Mouse (Mus musculus): ENCODE measurements around the gene Ccng2.

Ccng2 gene

DNA sequence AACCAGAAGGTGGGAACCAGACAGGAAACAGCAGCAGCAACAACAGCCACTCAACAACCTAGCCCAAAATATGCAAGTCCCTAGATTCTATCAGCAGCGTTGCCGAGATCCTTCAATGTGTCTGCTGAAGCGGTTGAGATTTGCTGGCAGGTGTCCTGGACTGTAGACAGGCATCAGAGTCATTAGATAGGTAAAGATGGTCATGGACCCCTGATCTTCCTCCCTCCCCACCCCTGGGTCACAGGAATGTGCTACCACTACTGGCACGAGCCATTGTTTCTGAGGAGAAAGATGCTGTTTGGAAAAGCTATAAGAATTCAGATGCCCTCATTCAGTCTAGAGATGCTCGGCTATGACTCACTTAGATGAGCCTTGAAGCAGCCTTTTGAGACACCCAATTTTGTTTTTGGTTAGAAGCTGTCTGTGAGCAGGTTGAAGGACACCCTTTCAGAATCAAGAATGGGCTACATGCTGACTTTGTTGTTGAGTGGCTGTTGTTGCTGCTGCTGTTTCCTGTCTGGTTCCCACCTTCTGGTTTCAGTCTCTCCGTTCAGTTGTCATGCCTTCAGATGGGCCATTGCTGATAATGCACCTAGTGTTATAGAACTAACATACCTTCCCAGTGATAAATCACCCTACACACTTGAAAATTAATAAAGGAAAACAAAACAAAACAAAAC is 3.5 kb upstream of the Ccng2 start:
- CTCF ChIA-PET = interaction anchor here (0.8 to 0.9 kb wide), 2 partner anchors 8 to 50 kb away, joined by 3 to 5 read pairs; no protein-coding TSS in a partner anchor

DNA sequence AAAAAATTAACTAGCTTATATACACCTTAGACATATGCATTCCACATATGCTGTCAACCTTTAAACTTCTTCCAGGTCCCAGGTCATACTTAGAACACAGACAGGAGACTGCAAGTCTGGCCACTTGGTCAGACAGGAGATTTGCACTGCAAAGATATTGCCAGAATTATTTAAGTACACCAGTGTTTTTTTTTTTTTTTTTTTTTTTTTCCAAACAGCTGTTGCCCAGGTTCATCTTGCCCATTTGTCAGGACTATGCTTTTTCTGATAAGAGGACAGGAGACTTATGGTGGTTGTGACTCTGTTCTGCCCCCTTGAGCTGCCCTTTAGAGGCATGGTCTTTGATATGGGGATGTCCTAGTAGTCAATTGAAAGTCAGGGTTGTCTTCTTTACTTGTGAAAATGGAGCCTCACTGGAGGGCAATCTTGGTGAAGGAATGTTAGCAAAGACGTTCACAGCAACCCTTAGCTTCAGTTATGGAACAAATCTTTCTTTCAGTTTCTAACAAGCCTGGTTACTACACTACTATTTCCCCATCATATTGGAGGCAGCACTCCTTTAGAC is 2.8 kb upstream of the Ccng2 start:
- CTCF ChIA-PET = interaction anchor here (0.8 to 1.2 kb wide), 3 partner anchors 8 to 53 kb away, joined by 5 to 9 read pairs (median 6); no protein-coding TSS in a partner anchor

DNA sequence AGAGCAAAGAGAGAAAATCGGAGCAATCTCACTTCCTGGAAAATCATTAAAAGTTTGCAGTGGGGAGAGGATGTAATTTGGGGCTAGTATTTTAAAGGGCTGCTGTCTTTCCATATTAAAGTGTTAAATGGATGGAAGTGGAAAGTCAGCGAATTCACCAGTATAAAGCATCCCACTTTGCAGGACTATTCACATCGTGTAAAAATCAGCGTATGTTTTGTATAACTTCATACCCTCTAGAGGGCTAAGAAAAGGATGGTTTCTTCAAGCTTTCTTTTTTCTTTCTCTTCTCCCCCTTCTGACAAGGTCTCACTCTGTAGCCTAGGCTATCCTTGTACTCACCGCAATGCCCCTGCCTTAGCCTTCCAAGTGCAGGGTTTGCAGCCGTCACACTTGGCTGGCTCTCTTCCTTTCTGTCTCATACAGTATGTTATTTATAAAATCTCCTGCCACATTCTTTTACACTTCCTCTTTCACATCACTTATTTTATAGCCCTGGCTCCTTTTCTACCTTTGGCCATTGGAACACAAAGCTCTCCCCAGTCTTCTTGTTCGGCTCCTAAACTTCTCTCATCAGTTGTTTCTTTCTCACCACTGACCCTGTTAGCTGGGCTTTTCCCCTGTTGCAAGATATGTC is 1.8 kb upstream of the Ccng2 start:
- CTCF ChIA-PET = interaction anchor here (1.0 to 1.2 kb wide), 3 partner anchors 9 to 54 kb away, joined by 5 to 9 read pairs (median 6); no protein-coding TSS in a partner anchor

DNA sequence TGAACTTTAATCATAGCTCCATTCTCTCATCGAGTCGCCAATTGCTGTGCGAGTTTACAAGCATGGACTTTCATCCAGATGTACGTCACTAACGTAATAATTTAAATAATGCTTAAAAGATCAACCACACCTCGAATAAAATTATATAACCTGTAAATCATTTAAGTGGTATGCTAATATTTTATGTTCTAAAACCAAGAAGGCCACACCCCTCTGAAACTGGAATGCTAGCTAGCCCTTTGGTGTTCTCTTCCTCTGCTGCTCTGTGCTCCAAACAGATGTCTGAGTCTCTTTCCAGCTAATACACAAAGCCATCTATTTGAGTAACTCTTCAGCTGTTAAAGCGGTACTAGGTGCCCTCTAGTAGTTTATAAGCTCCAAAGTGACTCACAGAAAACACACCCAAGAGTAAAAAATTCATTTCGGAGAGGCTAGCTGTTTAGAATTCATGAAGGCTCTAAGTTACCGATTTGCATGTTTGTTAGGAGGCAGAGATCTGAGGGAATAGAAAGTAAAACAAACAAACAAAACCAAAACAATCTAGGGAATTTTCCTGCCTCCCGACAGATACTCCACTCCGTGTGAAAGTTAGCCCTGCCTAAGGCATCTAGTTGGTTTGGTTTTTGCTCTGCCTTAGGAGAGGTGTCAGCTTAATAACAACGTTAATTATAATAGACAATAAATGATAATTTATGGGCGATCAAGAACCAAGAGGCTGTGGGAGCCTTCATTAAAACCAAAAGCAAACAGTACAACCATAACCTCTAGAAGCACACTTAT is 1.1 kb upstream of the Ccng2 start:
- CTCF ChIA-PET = interaction anchor here (1.0 kb wide), 1 partner anchor 35 kb away, joined by 5 read pairs; no protein-coding TSS in a partner anchor

DNA sequence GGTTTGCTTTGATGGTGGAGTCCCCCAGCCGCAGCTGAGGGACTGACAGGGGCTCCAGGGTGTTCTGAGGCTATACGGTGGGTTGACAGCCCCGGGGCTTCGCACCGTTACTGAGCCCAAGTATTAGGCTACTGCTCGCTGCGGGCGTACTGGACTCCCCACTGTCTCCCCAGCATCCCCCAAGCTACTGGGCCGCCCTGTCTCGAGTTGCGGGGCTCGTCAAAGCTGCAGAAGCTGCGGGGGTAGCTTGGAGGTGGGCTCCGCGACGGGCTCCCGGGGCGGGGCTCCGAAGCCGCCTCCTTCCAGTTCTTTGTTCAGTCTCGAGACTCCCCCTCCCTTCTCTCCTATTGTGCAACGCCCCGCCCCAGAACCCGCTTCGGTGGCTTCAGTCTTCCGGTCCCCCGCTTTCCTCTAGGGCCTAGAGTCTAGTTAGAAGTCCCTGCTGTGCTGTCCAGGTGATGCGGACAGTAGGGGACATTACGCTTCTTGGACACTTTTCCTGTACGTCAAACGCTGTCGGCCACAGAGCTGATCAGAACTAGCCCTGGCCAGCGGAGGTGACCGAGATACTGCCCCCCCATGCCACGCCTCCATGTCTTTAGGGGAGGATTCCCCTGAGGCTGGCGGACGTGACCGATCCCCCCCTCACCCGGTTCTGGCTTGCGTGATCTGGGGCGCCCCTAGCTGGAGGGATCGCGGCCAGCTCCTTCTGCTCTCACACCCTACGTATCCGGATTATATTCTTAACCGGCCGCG is 972 bp downstream of the Ccng2 start:
- CTCF ChIA-PET = interaction anchor here (1.0 kb wide), 1 partner anchor 175 kb away, joined by 4 read pairs; the partner anchor contains the start of gene Sept11

DNA sequence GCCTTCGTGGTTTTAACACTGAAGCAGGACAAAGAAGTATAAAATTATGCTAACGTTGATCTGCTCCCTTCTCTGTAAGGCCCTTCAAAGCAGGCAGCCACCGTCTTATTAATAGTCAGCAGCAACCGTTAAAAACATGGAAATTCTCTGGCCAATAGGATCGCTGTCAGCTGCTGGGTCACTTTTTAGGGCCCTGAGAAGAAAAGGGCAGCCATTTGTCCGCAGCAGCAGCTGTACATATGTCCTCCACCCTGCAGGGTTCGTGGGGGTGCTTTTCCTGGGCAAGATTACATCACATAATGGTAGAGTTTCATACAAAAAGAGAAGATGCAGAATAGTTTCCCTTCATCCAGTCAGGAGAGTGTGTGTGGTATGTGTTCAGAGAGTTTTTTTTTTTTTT is 3.0 kb downstream of the Ccng2 start:
- CTCF ChIA-PET = interaction anchor here (0.6 kb wide), 2 partner anchors 69 to 210 kb away, joined by 4 read pairs; no protein-coding TSS in a partner anchor

DNA sequence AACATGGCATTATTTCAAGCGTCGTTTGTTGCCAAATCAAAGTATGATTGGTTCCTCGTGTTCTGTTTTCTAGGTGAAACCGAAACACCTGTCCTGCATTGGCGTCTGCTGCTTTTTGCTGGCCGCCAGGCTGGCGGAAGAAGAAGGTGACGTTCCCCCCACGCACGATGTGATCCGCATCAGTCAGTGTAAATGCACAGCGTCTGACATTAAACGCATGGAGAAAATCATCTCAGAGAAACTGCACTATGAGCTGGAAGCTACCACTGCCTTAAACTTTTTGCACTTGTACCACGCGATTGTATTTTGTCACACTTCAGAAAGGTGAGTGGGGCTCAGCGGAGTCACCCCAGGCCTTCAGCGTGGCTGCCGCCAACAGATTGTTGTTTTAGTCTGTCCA is 3.7 kb downstream of the Ccng2 start:
- CTCF ChIA-PET = interaction anchor here (0.6 kb wide), 2 partner anchors 69 to 211 kb away, joined by 4 read pairs; no protein-coding TSS in a partner anchor

DNA sequence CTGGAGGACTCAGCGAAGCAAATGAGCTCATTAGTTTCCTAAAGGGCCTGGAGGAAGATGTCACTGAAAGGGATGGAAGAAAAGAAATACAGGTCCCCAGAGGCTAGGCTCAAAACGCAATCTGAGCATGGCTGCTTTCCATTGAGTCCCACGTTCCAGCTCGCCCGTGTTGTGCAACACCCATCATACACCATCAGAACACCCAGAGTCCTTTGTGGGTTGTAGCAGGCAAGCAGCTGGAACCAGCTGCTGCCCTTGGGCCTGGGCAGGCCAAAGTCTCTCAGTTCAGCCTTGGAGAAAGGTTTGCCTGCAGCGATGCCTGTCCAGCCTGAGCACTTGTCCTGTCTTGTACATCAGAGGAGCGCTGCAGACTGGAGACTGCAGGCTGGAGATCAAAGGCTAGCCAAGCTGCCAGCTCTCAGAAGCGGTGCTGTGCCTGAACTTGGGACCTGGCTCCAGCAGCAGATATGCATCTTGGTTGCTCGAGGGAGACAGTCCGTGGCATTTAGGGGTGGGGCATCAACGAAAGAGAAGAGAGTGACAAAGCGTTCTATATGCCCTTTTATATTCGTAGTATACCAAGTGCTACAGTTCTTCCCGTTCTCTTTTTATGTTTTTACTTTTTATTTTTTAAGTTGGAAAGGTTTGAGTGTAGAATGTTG is 15.5 kb downstream of the Ccng2 start:
- CTCF ChIA-PET = no interaction called here

DNA sequence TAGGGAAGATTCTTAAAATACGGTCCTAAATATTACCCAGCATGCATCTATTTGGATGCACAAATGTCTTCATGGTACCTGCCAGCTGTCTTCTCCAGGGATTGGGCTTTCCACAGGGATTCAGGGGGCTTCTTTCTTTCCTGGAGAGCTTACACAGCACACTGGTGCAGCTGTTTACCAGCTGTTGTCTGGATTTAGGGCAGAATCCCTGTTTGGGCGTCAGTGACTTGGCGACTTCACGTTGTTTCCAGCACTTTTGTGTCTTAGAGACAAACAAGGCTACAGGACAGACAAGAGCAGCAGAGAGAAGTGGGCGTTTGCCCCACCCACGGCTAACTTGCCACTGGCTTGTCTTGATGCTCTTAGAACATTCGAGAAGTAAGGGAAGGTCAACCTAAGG is 16.1 kb downstream of the Ccng2 start:
- CTCF ChIA-PET = no interaction called here

DNA sequence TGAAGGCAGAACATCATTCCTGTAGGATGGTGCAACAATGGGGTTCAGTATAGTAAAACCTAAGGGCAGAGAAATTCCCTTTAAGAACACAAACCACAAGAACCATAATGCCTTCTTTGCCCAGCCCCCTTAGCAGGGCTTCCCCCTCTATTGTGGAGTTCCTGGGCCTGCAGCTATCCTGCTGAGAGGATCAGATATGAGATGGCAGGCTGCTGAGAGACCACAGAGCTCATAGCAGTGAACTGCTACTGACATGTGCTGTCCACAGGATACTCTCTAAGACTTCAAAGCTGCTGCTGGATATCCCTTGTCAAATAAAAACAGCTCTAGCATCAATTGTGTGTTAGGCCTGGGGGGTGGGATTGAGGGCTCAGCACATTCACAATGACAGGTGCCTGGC is 21.5 kb downstream of the Ccng2 start:
- CTCF ChIA-PET = no interaction called here

DNA sequence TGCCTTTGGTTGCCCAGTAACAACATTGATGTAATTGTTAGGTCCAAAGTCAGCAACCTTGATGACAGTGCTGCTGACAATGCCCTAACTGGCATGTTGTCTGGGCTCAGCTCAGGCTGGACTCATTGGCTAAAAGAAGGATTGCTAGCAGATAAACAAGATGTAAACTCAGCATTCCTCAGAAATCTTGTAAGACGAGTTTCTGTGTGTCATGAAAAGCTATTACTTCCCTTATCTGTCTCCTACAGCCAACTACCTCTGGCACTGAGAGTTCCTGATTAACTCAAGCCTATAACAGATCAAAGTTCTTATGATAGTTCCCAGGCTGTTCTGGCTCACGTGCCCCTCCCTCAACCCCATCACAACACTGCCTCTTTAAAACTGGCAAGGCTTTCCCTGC is 23.2 kb downstream of the Ccng2 start:
- CTCF ChIA-PET = no interaction called here

DNA sequence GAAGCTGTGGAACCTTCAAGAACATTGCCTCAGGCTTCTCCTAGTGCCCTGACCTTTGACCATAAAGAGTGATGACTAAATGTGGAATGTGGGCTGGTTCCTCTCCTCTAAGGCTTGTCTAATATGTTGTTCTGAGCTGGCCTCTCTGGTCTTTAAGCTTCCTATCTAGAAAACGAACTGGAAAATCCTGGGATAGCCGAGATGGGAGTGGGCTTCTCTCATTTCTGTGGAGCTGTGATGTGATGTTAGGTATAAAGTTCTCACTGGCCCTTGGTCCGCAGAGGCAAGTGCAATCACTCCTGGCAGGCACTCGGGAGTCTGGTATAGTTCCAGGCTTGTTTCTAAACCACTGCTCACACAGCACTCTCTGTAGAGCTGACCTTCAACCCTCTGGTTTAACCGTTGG is 29.3 kb downstream of the Ccng2 start:
- CTCF ChIA-PET = interaction anchor here (0.6 kb wide), 1 partner anchor 32 kb away, joined by 6 read pairs; no protein-coding TSS in a partner anchor

DNA sequence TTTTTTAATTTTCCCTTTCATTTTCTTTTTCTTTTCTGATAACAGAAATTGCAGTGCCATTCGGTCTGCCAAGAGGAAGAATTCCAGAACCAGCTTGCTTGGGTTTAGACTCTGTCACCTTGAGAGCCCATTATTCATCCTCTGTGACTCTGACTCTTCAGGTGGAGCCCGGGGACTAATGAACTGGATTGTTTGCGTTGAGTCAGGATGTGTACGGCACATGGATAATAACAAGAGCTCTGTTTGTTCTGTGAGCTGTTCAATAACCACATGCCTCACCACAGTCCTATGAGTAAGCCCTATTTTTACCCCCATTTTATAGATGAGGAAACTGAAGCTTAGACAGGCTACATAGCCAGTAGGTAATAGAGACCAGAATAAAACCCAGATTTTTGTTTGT is 29.7 kb downstream of the Ccng2 start:
- CTCF ChIA-PET = no interaction called here

DNA sequence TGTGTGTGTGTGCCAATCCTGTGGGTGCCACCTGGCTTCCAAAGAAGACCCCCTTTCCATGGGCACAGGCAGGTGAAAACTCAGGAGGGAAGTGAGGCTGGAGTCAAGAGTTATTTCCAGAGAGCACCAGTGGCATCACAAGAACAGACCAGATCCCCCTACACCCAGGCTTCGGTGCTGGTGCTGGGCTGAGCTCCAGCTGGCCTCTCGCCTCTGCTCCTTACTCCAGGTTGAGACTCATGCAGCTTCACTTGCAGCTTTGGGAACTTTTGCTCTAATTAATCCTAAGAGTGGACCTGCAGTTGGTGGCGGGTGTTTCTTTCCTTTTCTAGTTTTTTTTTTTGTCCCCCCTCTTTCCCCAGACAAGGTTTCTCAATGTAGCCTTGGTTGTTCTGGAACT is 30.3 kb downstream of the Ccng2 start:
- CTCF ChIA-PET = no interaction called here

DNA sequence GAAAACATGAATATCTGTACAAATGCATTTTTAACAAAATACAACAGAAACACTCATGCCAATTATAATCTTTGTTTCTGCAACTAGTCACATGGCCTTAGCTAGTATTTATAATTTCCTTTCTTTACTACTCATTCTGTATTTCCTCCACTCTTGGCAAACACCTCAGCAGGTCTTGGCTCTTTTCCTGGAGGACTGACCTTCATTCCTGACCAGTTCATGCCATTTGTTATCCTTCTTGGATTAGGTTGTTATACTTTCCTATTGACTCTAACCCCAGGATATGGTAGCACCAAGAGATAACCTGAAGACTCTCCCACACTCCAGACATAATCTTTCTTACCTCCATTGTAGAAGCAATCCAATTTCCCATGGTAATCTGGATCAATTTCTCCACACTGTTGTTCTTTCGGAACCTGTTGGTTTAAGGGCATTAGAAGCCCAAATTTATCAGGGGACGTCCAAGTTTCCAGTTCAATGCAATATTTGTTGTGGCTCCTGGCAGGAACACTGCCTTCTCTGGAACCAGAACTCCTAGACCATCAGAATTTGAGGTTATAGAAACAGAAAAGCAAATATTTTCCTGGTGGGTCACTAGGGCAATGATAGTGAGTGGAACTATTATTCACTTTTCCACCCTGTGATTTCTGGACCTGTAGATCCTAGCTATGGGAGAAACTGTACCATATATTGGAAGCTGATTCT is 38.2 kb downstream of the Ccng2 start:
- CTCF ChIA-PET = no interaction called here

DNA sequence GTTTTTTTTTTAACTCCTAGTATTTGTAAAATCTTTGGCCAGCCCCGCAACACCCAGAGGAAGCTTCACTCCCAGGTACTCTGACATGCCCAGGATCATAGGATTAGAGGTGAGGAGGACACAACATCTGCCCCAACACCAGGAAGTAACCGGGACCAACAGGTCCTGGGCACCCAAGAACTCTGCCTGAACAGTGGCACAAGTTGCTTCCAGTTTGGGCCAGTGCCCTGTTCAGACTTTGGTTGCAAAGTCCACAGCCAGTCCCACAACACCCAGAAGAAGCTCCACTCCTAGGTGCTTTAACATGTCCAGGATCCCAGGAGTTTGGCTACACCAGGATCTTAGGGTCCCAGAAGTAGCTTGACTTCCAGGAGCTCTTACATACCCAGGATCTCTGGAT is 41.9 kb downstream of the Ccng2 start:
- CTCF ChIA-PET = no interaction called here

DNA sequence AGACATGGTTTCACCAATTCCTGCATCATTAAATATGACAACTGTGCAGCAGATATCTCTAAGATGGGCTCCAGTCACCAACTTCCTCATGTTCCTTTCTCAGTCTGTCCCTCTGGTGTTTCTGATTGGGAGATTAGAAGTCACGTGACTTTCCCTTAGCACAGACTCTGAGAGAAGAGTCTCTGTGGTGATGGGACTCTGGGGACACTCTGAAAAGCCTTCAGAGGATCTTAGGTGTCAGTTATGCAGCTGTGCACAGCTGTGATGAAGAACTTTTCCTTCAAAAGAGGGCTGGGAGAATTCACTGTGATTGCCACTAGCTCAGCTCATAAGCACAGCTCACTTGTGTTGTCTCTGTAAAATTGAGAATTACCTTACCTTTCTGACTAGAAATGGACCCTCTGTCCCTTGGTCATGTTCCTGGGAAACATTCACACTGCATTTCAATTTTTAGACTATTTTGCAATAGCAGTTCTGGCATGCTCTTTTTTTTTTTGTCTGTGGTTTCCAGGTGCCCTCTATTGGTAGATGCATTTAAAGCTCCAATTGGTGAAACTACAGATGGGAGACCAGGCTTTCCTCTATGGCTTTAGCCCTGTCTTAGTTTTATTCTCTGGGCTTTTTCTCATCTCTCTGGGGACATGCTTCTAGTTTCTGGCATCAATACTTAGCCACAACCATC is 56.4 kb downstream of the Ccng2 start:
- CTCF ChIA-PET = no interaction called here

All from spleen, embryonic (tissue).